Mouse (Mus musculus): ENCODE measurements at regions not wholly inside any gene's neighbourhood (a gene's known extent, or its start where the extent isn't known, plus 50 kb on each side); places are given as distances from the start of the nearest gene placed in this dataset.

- TF ChIP-seq CTCF (IDR thresholded peaks at IDR 0.05; ENCODE audit: low read depth) (no peak), EP300 (IDR thresholded peaks at IDR 0.05; ENCODE audit: low read depth) (no peak)
- Histone ChIP-seq H3K4me1 (ENCODE audit: insufficient read depth) (no peaks in the 10 kb centered on the region), H3K27me3 (ENCODE audit: insufficient read depth, low read length) (no peaks in the 10 kb centered on the region), H3K4me3 (ENCODE audit: low read depth, low read length) (no peak overlapping the region), H3K36me3 (replicated peaks; ENCODE audit: insufficient read depth, low read length) (no peaks in the 10 kb centered on the region), H3K4me2 (ENCODE audit: low read depth, low read length) (no peak overlapping the region), H3K9ac (replicated peaks) (no peak overlapping the region), H3K9me3 (ENCODE audit: low read length) (no peaks in the 10 kb centered on the region), H3K27ac (ENCODE audit: low read depth) (no peak overlapping the region)
- WGBS (ENCODE audit: insufficient replicate concordance), result 72% methylated on average over 3 of the region's 3 CpGs
- DNase-seq, result no peak
- no peak for ATAC-seq
Measured at GRCm38 (mm10) chr1:143206995-143207394, 433.5 kb upstream of the B3galt2 start.

- ATAC-seq (no peak), DNase-seq (no peak)
- TF ChIP-seq EP300 (IDR thresholded peaks at IDR 0.05; ENCODE audit: low read depth), result no peak
- Histone ChIP-seq H3K4me3 (ENCODE audit: low read depth, low read length) (no peak overlapping the region), H3K27me3 (ENCODE audit: insufficient read depth, low read length) (no peaks in the 10 kb centered on the region), H3K27ac (ENCODE audit: low read depth) (no peak overlapping the region), H3K4me2 (ENCODE audit: low read depth, low read length) (no peak overlapping the region), H3K9ac (replicated peaks) (no peak overlapping the region), H3K36me3 (replicated peaks; ENCODE audit: insufficient read depth, low read length) (no peaks in the 10 kb centered on the region), H3K9me3 (ENCODE audit: low read length) (no peaks in the 10 kb centered on the region), H3K4me1 (ENCODE audit: insufficient read depth) (no peaks in the 10 kb centered on the region)
- WGBS (ENCODE audit: insufficient replicate concordance), result 73% methylated on average over 6 of the region's 6 CpGs
Measured at GRCm38 (mm10) chr1:143207399-143208065, 432.9 kb upstream of the B3galt2 start.

GRCm38 (mm10) chr1:143217401-143217800, 423.1 kb upstream of the B3galt2 start:
- Histone ChIP-seq H3K9ac (replicated peaks) (no peak overlapping the region), H3K36me3 (replicated peaks; ENCODE audit: insufficient read depth, low read length) (no peaks in the 10 kb centered on the region), H3K9me3 (ENCODE audit: low read length) (no peaks in the 10 kb centered on the region), H3K4me1 (ENCODE audit: insufficient read depth) (no peaks in the 10 kb centered on the region), H3K4me3 (ENCODE audit: low read depth, low read length) (no peak overlapping the region), H3K4me2 (ENCODE audit: low read depth, low read length) (no peak overlapping the region), H3K27me3 (ENCODE audit: insufficient read depth, low read length) (no peaks in the 10 kb centered on the region), H3K27ac (ENCODE audit: low read depth) (no peak overlapping the region)
- ATAC-seq (no peak), DNase-seq (no peak)
- TF ChIP-seq EP300 (IDR thresholded peaks at IDR 0.05; ENCODE audit: low read depth) (no peak), CTCF (IDR thresholded peaks at IDR 0.05; ENCODE audit: low read depth) (no peak)

GRCm38 (mm10) chr1:143231969-143232368, 408.5 kb upstream of the B3galt2 start:
- TF ChIP-seq EP300 (IDR thresholded peaks at IDR 0.05; ENCODE audit: low read depth), result no peak
- TF ChIP-seq CTCF (IDR thresholded peaks at IDR 0.05; ENCODE audit: low read depth), result no peak
- Histone ChIP-seq H3K27ac (ENCODE audit: low read depth) (no peak overlapping the region), H3K4me3 (ENCODE audit: low read depth, low read length) (no peak overlapping the region), H3K36me3 (replicated peaks; ENCODE audit: insufficient read depth, low read length) (no peaks in the 10 kb centered on the region), H3K4me1 (ENCODE audit: insufficient read depth) (no peaks in the 10 kb centered on the region), H3K27me3 (ENCODE audit: insufficient read depth, low read length) (no peaks in the 10 kb centered on the region), H3K4me2 (ENCODE audit: low read depth, low read length) (no peak overlapping the region), H3K9ac (replicated peaks) (no peak overlapping the region), H3K9me3 (ENCODE audit: low read length) (no peaks in the 10 kb centered on the region)
- no peak for DNase-seq
- ATAC-seq, result no peak
- 64% methylated on average over 7 of the region's 7 CpGs for WGBS (ENCODE audit: insufficient replicate concordance)

GRCm38 (mm10) chr1:143258470-143259215, 381.8 kb upstream of the B3galt2 start:
- no peak for TF ChIP-seq CTCF (IDR thresholded peaks at IDR 0.05; ENCODE audit: low read depth)
- TF ChIP-seq EP300 (IDR thresholded peaks at IDR 0.05; ENCODE audit: low read depth), result no peak
- Histone ChIP-seq H3K4me3 (ENCODE audit: low read depth, low read length) (no peak overlapping the region), H3K9me3 (ENCODE audit: low read length) (no peaks in the 10 kb centered on the region)

GRCm38 (mm10) chr1:143263263-143264038, 377.0 kb upstream of the B3galt2 start:
- TF ChIP-seq EP300 (IDR thresholded peaks at IDR 0.05; ENCODE audit: low read depth) (no peak), CTCF (IDR thresholded peaks at IDR 0.05; ENCODE audit: low read depth) (no peak)
- Histone ChIP-seq H3K4me3 (ENCODE audit: low read depth, low read length) (no peak overlapping the region), H3K4me1 (ENCODE audit: insufficient read depth) (no peaks in the 10 kb centered on the region), H3K9ac (replicated peaks) (no peak overlapping the region), H3K27me3 (ENCODE audit: insufficient read depth, low read length) (no peaks in the 10 kb centered on the region), H3K27ac (ENCODE audit: low read depth) (no peak overlapping the region), H3K4me2 (ENCODE audit: low read depth, low read length) (no peak overlapping the region), H3K36me3 (replicated peaks; ENCODE audit: insufficient read depth, low read length) (no peaks in the 10 kb centered on the region), H3K9me3 (ENCODE audit: low read length) (no peaks in the 10 kb centered on the region)
- WGBS (ENCODE audit: insufficient replicate concordance), result 70% methylated on average over 11 of the region's 11 CpGs
- ATAC-seq (no peak), DNase-seq (no peak)

More at GRCm38 (mm10) chr1:143258470-143259215, 381.8 kb upstream of the B3galt2 start:
- H3K4me2 ChIP-seq (ENCODE audit: low read depth, low read length), result no peak overlapping the region
- no peak overlapping the region for H3K9ac ChIP-seq (replicated peaks)
- DNase-seq (no peak), ATAC-seq (no peak)
- H3K27ac ChIP-seq (ENCODE audit: low read depth), result no peak overlapping the region
- H3K27me3 ChIP-seq (ENCODE audit: insufficient read depth, low read length), result no peaks in the 10 kb centered on the region
- H3K4me1 ChIP-seq (ENCODE audit: insufficient read depth), result no peaks in the 10 kb centered on the region
- WGBS (ENCODE audit: insufficient replicate concordance), result 70% methylated on average over 5 of the region's 5 CpGs
- H3K36me3 ChIP-seq (replicated peaks; ENCODE audit: insufficient read depth, low read length), result no peaks in the 10 kb centered on the region

Measured in liver, postnatal 0 days (tissue).